Mouse (Mus musculus) G1E (cell line): Measurements from ENCODE around the gene Stom. TPM values are rescaled to one million over a fixed set of nuclear protein-coding genes. Genes with fewer than 3 reads are reported as not detected.

Source experiments
- ATAC-seq: 2 replicates; pipeline ENCODE4 v1.8.0; 2016; ENCODE audit warnings: mild to moderate bottlenecking; ENCODE audit not compliant: insufficient number of reproducible peaks, poor library complexity, low FRiP score, severe bottlenecking; ENCODE audit errors: extremely low read depth
- DNase-seq: peaks from one replicate; pipeline ENCODE4 v3.0.0; 2012; ENCODE audit warnings: low spot score
- H3K27me3 ChIP-seq: 2 replicates; pipeline ENCODE4 v1.6.1; 2012; ENCODE audit warnings: mild to moderate bottlenecking, low read length, inconsistent platforms; ENCODE audit not compliant: insufficient read depth
- H3K36me3 ChIP-seq: replicated peaks from 2 replicates; pipeline ENCODE3; 2012; ENCODE audit warnings: mild to moderate bottlenecking, inconsistent platforms
- H3K4me1 ChIP-seq: 2 replicates; pipeline ENCODE4 v1.6.1; 2012; ENCODE audit warnings: low read depth, low read length, inconsistent platforms, mixed read lengths; ENCODE audit not compliant: insufficient read depth
- H3K4me3 ChIP-seq: 2 replicates; pipeline ENCODE4 v1.5.1; 2012; ENCODE audit warnings: low read depth, mild to moderate bottlenecking, inconsistent platforms, low read length, moderate library complexity, mixed read lengths
- H3K9me3 ChIP-seq: replicated peaks from 2 replicates; pipeline ENCODE4 v1.6.1; 2012; ENCODE audit warnings: inconsistent platforms
- CTCF ChIP-seq: IDR thresholded peaks from 2 replicates; pipeline ENCODE4 v1.5.1; 2012; ENCODE audit warnings: low read depth, low read length, inconsistent platforms, mixed read lengths
- GATA1 ChIP-seq: IDR thresholded peaks from 2 replicates; pipeline ENCODE4 v1.6.1; 2012; ENCODE audit warnings: borderline replicate concordance, low read length, inconsistent platforms, mixed read lengths
- GATA2 ChIP-seq: IDR thresholded peaks from 2 replicates; pipeline ENCODE4 v1.6.1; 2012; ENCODE audit warnings: low read depth, low read length, inconsistent platforms, borderline replicate concordance
- POLR2AphosphoS5 ChIP-seq: IDR thresholded peaks from 2 replicates; pipeline ENCODE4 v1.6.1; 2012; ENCODE audit warnings: low read depth, low read length, inconsistent platforms; ENCODE audit not compliant: insufficient replicate concordance
- TAL1 ChIP-seq: conservative IDR thresholded peaks from 2 replicates; pipeline ENCODE4 v1.6.1; 2012; ENCODE audit warnings: low read depth, low read length, inconsistent platforms, mixed read lengths
- polyA plus RNA-seq: library from polyadenylated mRNA; stranded (reverse); fragments of >175 nt; gene quantifications from 2 replicates; pipeline ENCODE4 v1.2.3, GENCODE M21; 2012
- total RNA-seq, 2 experiments: library from RNA; stranded (forward) in 1 of 2; stranded (reverse) in 1 of 2; fragments of 200-1000 nt in 1 of 2; fragments of >200 nt in 1 of 2; fragmentation: Nextera tagmentation in 1 of 2; gene quantifications; 2 replicates each; pipeline ENCODE4 v1.2.3; 2014 to 2017

Stom gene
- total and polyA plus RNA-seq, 3 experiments: 3.4 to 51.4 (median 13.7) TPM

DNA sequence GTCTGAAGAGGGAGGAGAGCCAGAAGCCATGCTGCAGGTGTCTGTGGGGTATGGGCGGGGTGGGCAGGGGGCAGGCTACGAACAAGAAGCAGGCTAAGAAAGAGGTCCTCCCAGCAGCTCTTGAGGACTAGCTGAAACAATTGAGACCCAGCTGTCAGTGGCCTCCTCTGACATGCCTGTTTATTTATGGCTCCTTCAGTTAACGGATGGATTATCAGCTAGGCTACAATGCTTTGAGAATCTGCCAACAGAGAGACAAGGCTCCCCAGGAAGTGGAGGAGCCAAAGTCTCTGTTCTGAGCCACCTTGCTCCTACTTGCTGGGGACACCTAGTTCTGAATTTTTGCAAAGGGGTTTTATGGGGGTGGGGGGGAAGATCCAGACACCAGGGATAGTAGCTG lies 44.1 kb downstream of the Stom start:
- Histone ChIP-seq H3K36me3 (no peaks in the 10 kb centered on the region), H3K4me3 (no peak overlapping the region), H3K27me3 (peaks cover 50% of the 10 kb centered on the region), H3K4me1 (peaks cover 6% of the 10 kb centered on the region; the same call in 1 of the 2 replicates), H3K9me3 (no peaks in the 10 kb centered on the region)
- DNase-seq (no peak), ATAC-seq (no peak)
- TF ChIP-seq CTCF: no peak
- no peak for TF ChIP-seq GATA1
- no peak for TF ChIP-seq GATA2
- TF ChIP-seq POLR2AphosphoS5: no peak
- no peak for TF ChIP-seq TAL1

DNA sequence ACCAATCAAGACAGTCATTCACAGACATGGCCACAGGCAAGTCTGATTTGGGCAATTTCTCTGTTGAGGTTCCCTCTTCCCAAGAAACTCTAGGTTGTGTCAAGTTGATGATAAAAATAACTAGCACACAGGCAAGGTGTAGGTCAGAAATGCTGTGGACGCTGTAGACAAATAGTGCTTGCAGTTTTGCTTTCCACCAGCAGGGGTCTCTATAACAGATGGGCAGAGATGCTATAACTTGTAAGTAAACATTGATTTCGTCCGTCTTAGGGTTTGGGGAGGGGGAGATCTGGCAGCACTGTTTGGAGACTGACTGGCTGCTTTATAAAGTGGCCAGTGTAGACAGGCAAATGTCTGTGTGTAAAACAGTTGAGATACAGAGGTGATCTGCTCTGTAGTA lies 44.9 kb downstream of the Stom start:
- ATAC-seq (no peak), DNase-seq (no peak)
- H3K9me3 ChIP-seq: no peaks in the 10 kb centered on the region
- TF ChIP-seq GATA1: no peak
- TF ChIP-seq TAL1: no peak
- no peak for TF ChIP-seq GATA2
- TF ChIP-seq CTCF: peak; percentile 74
- peaks cover 5% of the 10 kb centered on the region; the same call in 1 of the 2 replicates for H3K4me1 ChIP-seq
- H3K36me3 ChIP-seq: no peaks in the 10 kb centered on the region
- no peak overlapping the region for H3K4me3 ChIP-seq
- peaks cover 56% of the 10 kb centered on the region for H3K27me3 ChIP-seq

DNA sequence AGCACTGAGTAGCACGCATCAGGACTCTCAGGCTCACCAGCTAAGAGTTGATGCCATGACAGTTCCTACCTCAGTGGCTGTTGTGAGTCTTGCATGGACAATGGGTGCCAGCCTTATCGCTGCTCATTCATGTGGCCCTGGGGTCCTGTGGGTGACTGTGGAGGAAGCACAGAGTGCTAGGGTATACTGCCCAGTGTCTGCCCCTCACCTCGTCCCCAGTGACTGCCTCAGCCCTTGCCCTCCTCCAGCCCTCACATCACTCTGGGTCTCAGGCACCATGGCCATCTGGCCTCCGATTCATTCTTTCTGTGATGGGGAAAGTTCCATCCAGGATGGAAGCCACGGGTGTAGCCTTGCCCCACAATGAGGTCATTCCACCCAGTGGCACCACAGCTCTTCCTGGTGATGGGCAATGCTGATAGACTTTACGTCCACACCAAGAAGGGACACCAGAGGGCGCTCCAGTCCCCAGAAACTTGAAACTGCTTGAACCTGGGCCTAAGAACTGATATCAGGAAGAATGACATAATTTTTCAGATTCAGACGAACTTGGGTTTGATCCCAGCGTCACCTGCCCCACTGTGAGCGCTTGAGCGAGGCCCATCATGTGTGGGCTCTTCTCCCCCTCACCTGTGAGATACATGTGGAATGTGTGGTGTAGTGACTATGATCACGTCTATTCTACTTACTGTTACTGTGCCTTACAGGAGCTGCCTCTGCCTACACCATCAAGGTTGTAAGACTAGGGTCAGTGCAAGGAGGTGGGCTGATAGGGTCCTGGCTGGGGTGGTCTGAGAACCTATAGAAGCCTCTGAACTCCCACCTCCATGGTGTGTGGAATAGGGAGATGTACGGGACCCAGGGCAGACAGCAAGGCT lies 47.8 kb downstream of the Stom start:
- H3K4me3 ChIP-seq: no peak overlapping the region
- peaks cover 66% of the 10 kb centered on the region for H3K27me3 ChIP-seq
- H3K9me3 ChIP-seq: no peaks in the 10 kb centered on the region
- peaks cover 3% of the 10 kb centered on the region; the same call in 1 of the 2 replicates for H3K4me1 ChIP-seq
- TF ChIP-seq CTCF: peak; percentile 25; the same call in 1 of the 2 replicates
- no peak for TF ChIP-seq POLR2AphosphoS5
- no peak for TF ChIP-seq GATA2
- H3K36me3 ChIP-seq: no peaks in the 10 kb centered on the region
- peak; percentile 26; the same call in 1 of the 2 replicates for ATAC-seq
- DNase-seq: peak; percentile 41

DNA sequence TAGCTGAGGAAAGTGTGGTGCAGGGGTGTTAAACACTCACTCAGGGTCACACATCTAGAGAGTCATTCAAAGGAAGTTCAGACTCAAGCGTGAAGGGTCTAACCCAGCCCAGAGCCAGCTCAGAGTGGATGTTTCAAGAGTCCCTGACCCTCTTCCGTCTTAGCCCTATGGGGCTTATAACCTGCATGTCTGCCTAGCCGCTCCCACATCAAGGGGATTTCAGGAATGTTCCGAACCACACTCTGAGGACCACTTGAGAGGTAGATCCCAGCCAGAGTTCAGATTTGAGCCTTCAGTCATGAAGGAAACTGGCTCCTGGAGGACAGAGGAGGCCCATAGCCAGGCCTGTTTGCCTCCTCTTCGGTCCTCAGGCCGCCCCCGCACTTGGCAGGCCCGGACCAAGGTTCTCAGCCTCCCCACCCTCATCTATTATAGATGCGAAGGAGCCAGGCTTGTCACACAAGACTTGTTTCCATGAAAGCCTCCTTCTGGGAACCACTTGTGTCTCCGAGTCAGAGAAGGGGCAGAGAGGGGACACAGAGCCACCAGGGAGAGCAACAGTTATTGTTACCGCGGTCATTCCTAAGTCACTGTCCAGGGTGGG lies 49.7 kb downstream of the Stom start:
- no peak for TF ChIP-seq GATA2
- no peak for TF ChIP-seq GATA1
- no peak for TF ChIP-seq CTCF
- TF ChIP-seq POLR2AphosphoS5: no peak
- TF ChIP-seq TAL1: no peak
- Histone ChIP-seq H3K27me3 (peaks cover 75% of the 10 kb centered on the region), H3K36me3 (no peaks in the 10 kb centered on the region), H3K4me3 (no peak overlapping the region), H3K9me3 (no peaks in the 10 kb centered on the region), H3K4me1 (peaks cover 3% of the 10 kb centered on the region; the same call in 1 of the 2 replicates)
- DNase-seq (no peak), ATAC-seq (no peak)

DNA sequence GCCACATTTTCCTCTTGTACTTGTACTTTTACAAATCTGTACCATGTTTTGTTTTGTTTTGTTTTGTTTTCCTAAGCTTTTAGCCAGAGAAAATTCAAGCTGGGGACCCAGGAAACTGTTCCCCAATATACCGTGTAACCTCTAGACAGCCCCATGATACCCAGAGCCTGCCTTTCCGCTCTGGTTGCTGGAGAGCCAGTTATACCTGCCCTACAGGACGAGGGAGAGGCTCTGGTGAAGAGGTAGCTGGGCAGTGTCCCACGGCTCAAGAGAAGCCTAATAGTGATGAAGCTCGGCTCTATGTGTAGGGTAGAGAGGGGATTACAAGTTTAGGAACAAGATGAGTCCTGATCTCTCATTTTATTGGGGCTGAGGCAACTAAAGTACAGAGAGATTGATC lies 51.6 kb downstream of the Stom start:
- H3K9me3 ChIP-seq: no peaks in the 10 kb centered on the region
- no peak overlapping the region for H3K4me3 ChIP-seq
- H3K4me1 ChIP-seq: peaks cover 3% of the 10 kb centered on the region; the same call in 1 of the 2 replicates
- no peak for DNase-seq
- no peak for ATAC-seq
- no peaks in the 10 kb centered on the region for H3K36me3 ChIP-seq
- H3K27me3 ChIP-seq: peaks cover 77% of the 10 kb centered on the region
- TF ChIP-seq TAL1: no peak
- no peak for TF ChIP-seq CTCF
- TF ChIP-seq POLR2AphosphoS5: no peak
- TF ChIP-seq GATA1: no peak
- no peak for TF ChIP-seq GATA2

DNA sequence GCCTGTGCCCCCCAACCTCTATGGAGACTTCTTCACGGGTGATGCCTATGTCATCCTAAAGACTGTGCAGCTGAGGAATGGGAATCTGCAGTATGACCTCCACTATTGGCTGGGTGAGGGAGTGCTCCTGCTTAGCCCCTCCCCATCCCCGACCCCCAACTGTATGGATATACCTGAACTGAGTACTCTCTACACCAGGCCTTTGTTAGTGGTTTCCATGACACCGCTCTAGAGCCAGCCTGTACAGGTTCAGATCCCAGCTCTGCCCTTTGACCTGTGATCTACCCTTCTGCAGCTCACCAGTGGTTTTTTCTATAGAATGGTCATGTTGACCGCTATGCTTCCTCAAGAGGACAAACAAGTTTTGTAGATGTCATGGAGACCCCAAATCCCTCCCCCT lies 52.8 kb downstream of the Stom start:
- no peaks in the 10 kb centered on the region for H3K36me3 ChIP-seq
- no peak for TF ChIP-seq TAL1
- no peaks in the 10 kb centered on the region for H3K9me3 ChIP-seq
- ATAC-seq: no peak
- H3K4me1 ChIP-seq: peaks cover 3% of the 10 kb centered on the region; the same call in 1 of the 2 replicates
- no peak overlapping the region for H3K4me3 ChIP-seq
- H3K27me3 ChIP-seq: peaks cover 78% of the 10 kb centered on the region
- no peak for DNase-seq

DNA sequence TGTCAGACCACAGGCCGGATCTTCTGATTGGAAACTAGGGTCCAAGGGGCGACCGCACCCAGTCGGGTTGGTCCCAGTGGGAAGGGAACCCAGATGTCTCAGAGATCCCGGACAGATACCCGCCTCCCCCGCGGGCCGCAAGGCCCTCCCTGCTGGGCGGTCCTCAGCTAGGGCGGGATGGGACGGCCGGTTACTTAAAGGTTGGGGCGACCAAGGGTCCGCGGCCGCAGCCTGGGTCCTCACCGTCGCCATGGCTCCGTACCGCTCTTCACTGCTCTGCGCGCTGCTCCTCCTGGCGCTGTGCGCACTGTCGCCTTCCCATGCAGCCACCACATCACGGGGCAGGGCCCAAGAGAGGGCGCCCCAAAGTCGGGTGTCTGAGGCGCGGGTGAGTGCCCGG lies 54.6 kb downstream of the Stom start:
- TF ChIP-seq POLR2AphosphoS5 (no peak), GATA2 (no peak), CTCF (no peak), TAL1 (no peak), GATA1 (no peak)
- H3K36me3 ChIP-seq: no peaks in the 10 kb centered on the region
- ATAC-seq (no peak), DNase-seq (no peak)
- peaks cover 88% of the 10 kb centered on the region for H3K27me3 ChIP-seq
- H3K4me1 ChIP-seq: no peaks in the 10 kb centered on the region
- no peaks in the 10 kb centered on the region for H3K9me3 ChIP-seq
- no peak overlapping the region for H3K4me3 ChIP-seq
